Mouse (Mus musculus): Measurements from ENCODE around the gene Heca. TPM values are rescaled to one million over a fixed set of nuclear protein-coding genes. Genes with fewer than 3 reads are reported as not detected.

The Heca gene
- total and polyA plus RNA-seq, 3 experiments: 10.0 to 12.4 (median 11.1) TPM

- Histone ChIP-seq H3K4me1 (ENCODE audit: control insufficient read depth in 1 of 2, insufficient read depth in 2 of 2) (peaks cover 4 to 31% of the 10 kb centered on the region in 2 experiments; a peak in 2 of 4 replicates), H3K9ac (ENCODE audit: insufficient read depth, low read depth) (peak overlapping the region; percentile 61), H3K4me2 (ENCODE audit: insufficient read depth, low read depth, poor library complexity, severe bottlenecking) (peak overlapping the region; percentile 53), H3K27ac (ENCODE audit: insufficient read depth, low read depth) (no peak overlapping the region), H3K36me3 (replicated peaks in 1 of 2; ENCODE audit: control insufficient read depth in 1 of 2, insufficient read depth in 1 of 2, low read length in 1 of 2) (no peaks in the 10 kb centered on the region), H3K79me2 (replicated peaks; ENCODE audit: control insufficient read depth, extremely low read depth, insufficient read depth, poor library complexity, severe bottlenecking) (no peaks in the 10 kb centered on the region), H3K4me3 (replicated peaks in 1 of 3; ENCODE audit: low read depth in 2 of 3, low read length in 2 of 3, poor library complexity in 1 of 3) (peak overlapping the region; percentile 32 to 54 (median 36)), H3K27me3 (replicated peaks) (no peaks in the 10 kb centered on the region), H3K9me3 (replicated peaks; ENCODE audit: low read length) (no peaks in the 10 kb centered on the region)
- dilution Hi-C loops (cut with MboI; ENCODE audit: extremely low pct_ligation_motif_present, extremely low pct_unique_long_range_greater_than_20kb, low sequenced_read_pairs) (no loop called here), in situ Hi-C loops (cut with MboI; ENCODE audit: low pct_ligation_motif_present, low pct_unique_long_range_greater_than_20kb, low sequenced_read_pairs) (no loop called here)
- TF ChIP-seq BHLHE40 (IDR thresholded peaks at IDR 0.05; ENCODE audit: low read depth, low read length): 0 out of 2 replicates have a peak, but pooled peaks have one; percentile 12
- TF ChIP-seq USF1 (IDR thresholded peaks at IDR 0.05; ENCODE audit: low read depth, low read length): no peak
- peak; percentile 38; the same call in 1 of the 2 replicates for TF ChIP-seq IRF4 (IDR thresholded peaks at IDR 0.05; ENCODE audit: low read depth, low read length)
- peak; percentile 20; the same call in 1 of the 2 replicates for TF ChIP-seq ELF1 (IDR thresholded peaks at IDR 0.05; ENCODE audit: low read depth, low read length)
- DNase-seq (ENCODE audit: extremely low read depth): peak; percentile 25
These were observed 41.3 kb upstream of the Heca start for GRCm38 (mm10) chr10:17989136-17989535.

DNA sequence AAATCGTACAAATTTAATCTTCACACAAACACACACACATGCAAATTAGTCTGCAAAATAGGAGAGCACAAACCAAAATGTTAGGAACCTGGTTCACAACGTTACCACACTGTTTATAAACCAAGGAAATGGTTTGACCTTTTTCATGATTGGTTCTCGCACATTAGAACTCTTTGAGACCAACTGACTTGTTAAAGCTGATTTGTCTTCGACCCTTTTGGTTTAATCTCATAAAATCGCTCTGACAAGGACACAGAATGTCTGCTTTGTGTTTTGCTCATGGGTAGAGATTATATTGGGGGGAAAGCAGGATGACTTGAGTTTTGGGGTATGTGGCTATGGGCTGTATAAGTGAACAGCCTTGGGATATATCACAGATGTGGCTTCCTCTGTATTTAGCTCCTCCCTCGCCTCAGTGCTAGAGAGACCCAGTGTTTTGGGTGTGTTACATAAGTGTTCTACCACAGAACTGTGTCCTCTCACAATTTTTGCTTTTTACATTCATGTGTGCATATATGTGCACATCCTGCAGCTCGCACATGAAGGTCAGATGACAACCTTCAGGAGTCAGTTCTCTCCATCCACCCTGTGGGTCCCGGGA, 40.1 kb upstream of the Heca start:
- in situ Hi-C loops (cut with MboI; ENCODE audit: low pct_ligation_motif_present, low pct_unique_long_range_greater_than_20kb, low sequenced_read_pairs): no loop called here
- Histone ChIP-seq H3K27me3 (replicated peaks) (no peaks in the 10 kb centered on the region), H3K79me2 (replicated peaks; ENCODE audit: control insufficient read depth, extremely low read depth, insufficient read depth, poor library complexity, severe bottlenecking) (no peaks in the 10 kb centered on the region), H3K4me1 (ENCODE audit: control insufficient read depth in 1 of 2, insufficient read depth in 2 of 2) (peaks cover 4 to 31% of the 10 kb centered on the region in 2 experiments; a peak in 2 of 4 replicates), H3K36me3 (replicated peaks in 1 of 2; ENCODE audit: control insufficient read depth in 1 of 2, insufficient read depth in 1 of 2, low read length in 1 of 2) (no peaks in the 10 kb centered on the region), H3K4me2 (ENCODE audit: insufficient read depth, low read depth, poor library complexity, severe bottlenecking) (no peak overlapping the region), H3K9ac (ENCODE audit: insufficient read depth, low read depth) (no peak overlapping the region), H3K9me3 (replicated peaks; ENCODE audit: low read length) (no peaks in the 10 kb centered on the region), H3K4me3 (replicated peaks in 1 of 3; ENCODE audit: low read depth in 2 of 3, low read length in 2 of 3, poor library complexity in 1 of 3) (no peak overlapping the region), H3K27ac (ENCODE audit: insufficient read depth, low read depth) (no peak overlapping the region)
- TF ChIP-seq GABPA (IDR thresholded peaks at IDR 0.05; ENCODE audit: insufficient replicate concordance, low read depth, low read length) (no peak), CTCF (conservative IDR thresholded peaks at IDR 0.05 in 1 of 2, IDR thresholded peaks at IDR 0.05 in 1 of 2; ENCODE audit: low read depth in 2 of 2, low read length in 2 of 2) (no peak), SIN3A (IDR thresholded peaks at IDR 0.05; ENCODE audit: low read length) (no peak), MEF2A (IDR thresholded peaks at IDR 0.05; ENCODE audit: borderline replicate concordance, low read depth, low read length) (no peak), POLR2A (IDR thresholded peaks at IDR 0.05; ENCODE audit: low read depth, low read length) (no peak), RAD21 (IDR thresholded peaks at IDR 0.05; ENCODE audit: low read depth, low read length) (no peak), MYC (IDR thresholded peaks at IDR 0.05; ENCODE audit: low read depth, low read length) (no peak), ZMIZ1 (IDR thresholded peaks at IDR 0.05; ENCODE audit: low read depth, low read length) (no peak), ELF1 (IDR thresholded peaks at IDR 0.05; ENCODE audit: low read depth, low read length) (no peak)
- dilution Hi-C loops (cut with MboI; ENCODE audit: extremely low pct_ligation_motif_present, extremely low pct_unique_long_range_greater_than_20kb, low sequenced_read_pairs): no loop called here
- DNase-seq (ENCODE audit: extremely low read depth): no peak

DNA sequence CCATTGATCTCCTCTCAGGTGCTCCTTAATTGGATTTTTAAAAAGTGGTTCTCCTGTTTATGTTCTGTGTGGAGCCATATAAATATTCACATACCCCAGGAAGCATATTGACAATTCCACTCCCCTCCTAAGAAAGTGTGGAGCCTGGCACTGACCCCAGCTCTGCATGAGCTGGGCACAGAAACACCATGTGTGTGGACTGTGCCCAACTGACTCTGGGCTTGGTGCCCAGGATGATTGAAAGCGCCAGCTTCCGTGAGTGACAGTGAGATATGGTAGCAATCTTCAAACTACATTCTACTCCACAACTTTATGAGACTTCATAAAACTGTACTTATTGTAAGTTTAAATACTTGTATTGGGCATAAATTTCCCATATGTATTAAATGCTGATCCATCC, 35.4 kb upstream of the Heca start:
- no peak overlapping the region for H3K4me3 ChIP-seq (replicated peaks in 1 of 3; ENCODE audit: low read depth in 2 of 3, low read length in 2 of 3, poor library complexity in 1 of 3)
- TF ChIP-seq POLR2A (IDR thresholded peaks at IDR 0.05; ENCODE audit: low read depth, low read length) (no peak), KAT2A (IDR thresholded peaks at IDR 0.05; ENCODE audit: insufficient replicate concordance, low read length) (no peak), MYC (IDR thresholded peaks at IDR 0.05; ENCODE audit: low read depth, low read length) (no peak), RCOR1 (conservative IDR thresholded peaks at IDR 0.05; ENCODE audit: low read depth, low read length) (no peak), GABPA (IDR thresholded peaks at IDR 0.05; ENCODE audit: insufficient replicate concordance, low read depth, low read length) (no peak), ZNF384 (IDR thresholded peaks at IDR 0.05; ENCODE audit: low read depth, low read length) (no peak), JUND (conservative IDR thresholded peaks at IDR 0.05; ENCODE audit: low read depth, low read length) (no peak), ZKSCAN1 (IDR thresholded peaks at IDR 0.05; ENCODE audit: borderline replicate concordance, low read depth, low read length) (no peak), CHD2 (IDR thresholded peaks at IDR 0.05; ENCODE audit: low read length) (no peak), NRF1 (IDR thresholded peaks at IDR 0.05; ENCODE audit: low read depth, low read length) (no peak), SMC3 (IDR thresholded peaks at IDR 0.05; ENCODE audit: low read depth, low read length) (no peak), ETS1 (conservative IDR thresholded peaks at IDR 0.05; ENCODE audit: low read depth, low read length) (no peak), USF1 (IDR thresholded peaks at IDR 0.05; ENCODE audit: low read depth, low read length) (no peak), BHLHE40 (IDR thresholded peaks at IDR 0.05; ENCODE audit: low read depth, low read length) (no peak), USF2 (conservative IDR thresholded peaks at IDR 0.05; ENCODE audit: low read depth, low read length) (no peak), UBTF (IDR thresholded peaks at IDR 0.05; ENCODE audit: low read depth, low read length) (no peak)
- H3K27me3 ChIP-seq (replicated peaks): no peaks in the 10 kb centered on the region
- in situ Hi-C loops (cut with MboI; ENCODE audit: low pct_ligation_motif_present, low pct_unique_long_range_greater_than_20kb, low sequenced_read_pairs): no loop called here
- no peak overlapping the region for H3K27ac ChIP-seq (ENCODE audit: insufficient read depth, low read depth)
- H3K9ac ChIP-seq (ENCODE audit: insufficient read depth, low read depth): no peak overlapping the region
- no peaks in the 10 kb centered on the region for H3K36me3 ChIP-seq (replicated peaks in 1 of 2; ENCODE audit: control insufficient read depth in 1 of 2, insufficient read depth in 1 of 2, low read length in 1 of 2)
- no peaks in the 10 kb centered on the region for H3K9me3 ChIP-seq (replicated peaks; ENCODE audit: low read length)
- dilution Hi-C loops (cut with MboI; ENCODE audit: extremely low pct_ligation_motif_present, extremely low pct_unique_long_range_greater_than_20kb, low sequenced_read_pairs): no loop called here
- H3K4me2 ChIP-seq (ENCODE audit: insufficient read depth, low read depth, poor library complexity, severe bottlenecking): no peak overlapping the region
- H3K4me1 ChIP-seq (ENCODE audit: control insufficient read depth in 1 of 2, insufficient read depth in 2 of 2): peaks cover 2 to 8% of the 10 kb centered on the region in 2 experiments; a peak in 2 of 4 replicates
- DNase-seq (ENCODE audit: extremely low read depth): no peak
- H3K79me2 ChIP-seq (replicated peaks; ENCODE audit: control insufficient read depth, extremely low read depth, insufficient read depth, poor library complexity, severe bottlenecking): no peaks in the 10 kb centered on the region
